Mouse (Mus musculus): ENCODE results near the gene Grcc10.

Gene Grcc10

GRCm38 (mm10) chr6:124732476-124733370 lies 8.5 kb downstream of the Grcc10 start:
- DNase-seq (ENCODE audit: low spot score in 2 of 2) = no peak

- no peak for DNase-seq (ENCODE audit: low spot score in 2 of 2)
Measured at GRCm38 (mm10) chr6:124731038-124731437, 10.1 kb downstream of the Grcc10 start.

DNA sequence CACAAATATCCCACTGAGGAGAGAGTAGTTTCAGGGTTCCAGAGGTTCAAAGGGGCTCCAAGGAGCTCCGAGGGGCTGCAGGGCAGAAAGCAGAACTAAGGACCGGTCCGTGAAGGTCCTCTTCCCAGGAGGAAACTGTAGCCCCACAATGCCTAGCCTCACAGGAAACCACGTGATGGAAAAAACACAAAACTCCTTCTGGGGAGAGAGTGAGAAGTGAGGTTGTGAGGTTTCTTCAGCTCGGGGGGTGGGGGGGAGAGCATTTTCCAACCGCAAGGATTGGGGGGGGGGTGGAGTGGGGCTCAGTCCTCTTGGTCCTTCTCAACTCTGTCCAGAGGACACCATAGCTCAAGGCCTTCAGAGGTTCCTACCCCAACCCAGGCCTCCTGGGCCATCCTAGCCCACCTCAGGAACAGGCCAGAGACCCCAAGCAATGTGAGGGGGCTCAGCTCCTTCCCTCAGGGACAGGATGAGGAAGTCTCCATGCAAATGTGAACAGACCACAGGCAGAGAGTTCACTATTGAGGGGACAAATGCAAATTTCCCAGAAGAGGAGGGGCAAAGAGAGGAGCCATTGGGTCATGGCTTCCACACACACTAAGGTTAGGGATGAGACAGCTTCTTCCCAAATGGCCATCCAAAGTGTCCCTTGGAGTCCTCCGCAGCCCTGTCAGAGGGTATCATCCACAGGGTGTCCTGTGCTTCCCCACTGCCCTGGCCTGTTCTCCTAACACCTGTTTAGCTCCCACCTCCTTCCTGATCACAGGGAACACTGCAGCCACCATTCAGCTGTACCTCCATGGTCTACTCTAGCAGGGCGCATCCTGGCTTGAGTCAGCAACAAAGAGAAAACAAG lies 11.1 kb downstream of the Grcc10 start:
- DNase-seq (ENCODE audit: low spot score in 2 of 2) = no peak

GRCm38 (mm10) chr6:124728621-124729020 lies 12.6 kb downstream of the Grcc10 start:
- no peak for DNase-seq (ENCODE audit: low spot score in 2 of 2)

DNA sequence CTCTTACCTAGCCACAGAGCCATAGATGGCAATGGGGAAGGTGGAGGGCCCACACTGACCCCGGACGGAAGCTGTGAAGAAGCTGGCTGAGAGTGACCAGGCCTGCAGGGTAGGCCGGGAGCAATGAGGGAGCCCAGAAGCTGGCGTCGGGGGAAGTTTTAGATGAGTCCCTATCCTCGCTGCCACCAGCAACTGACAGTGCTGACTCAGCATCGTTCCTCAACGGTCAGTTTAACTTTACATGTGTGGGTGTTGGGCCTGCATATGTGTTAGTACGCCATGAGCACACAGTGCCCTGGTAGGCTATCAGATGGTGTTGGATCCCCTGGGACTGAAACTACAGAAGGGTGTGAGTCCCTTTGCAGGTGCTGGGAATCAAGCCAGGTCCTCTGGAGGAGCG lies 16.7 kb downstream of the Grcc10 start:
- no peak for DNase-seq (ENCODE audit: low spot score in 2 of 2)

GRCm38 (mm10) chr6:124723541-124723940 lies 17.6 kb downstream of the Grcc10 start:
- DNase-seq (ENCODE audit: low spot score in 2 of 2) = no peak

DNA sequence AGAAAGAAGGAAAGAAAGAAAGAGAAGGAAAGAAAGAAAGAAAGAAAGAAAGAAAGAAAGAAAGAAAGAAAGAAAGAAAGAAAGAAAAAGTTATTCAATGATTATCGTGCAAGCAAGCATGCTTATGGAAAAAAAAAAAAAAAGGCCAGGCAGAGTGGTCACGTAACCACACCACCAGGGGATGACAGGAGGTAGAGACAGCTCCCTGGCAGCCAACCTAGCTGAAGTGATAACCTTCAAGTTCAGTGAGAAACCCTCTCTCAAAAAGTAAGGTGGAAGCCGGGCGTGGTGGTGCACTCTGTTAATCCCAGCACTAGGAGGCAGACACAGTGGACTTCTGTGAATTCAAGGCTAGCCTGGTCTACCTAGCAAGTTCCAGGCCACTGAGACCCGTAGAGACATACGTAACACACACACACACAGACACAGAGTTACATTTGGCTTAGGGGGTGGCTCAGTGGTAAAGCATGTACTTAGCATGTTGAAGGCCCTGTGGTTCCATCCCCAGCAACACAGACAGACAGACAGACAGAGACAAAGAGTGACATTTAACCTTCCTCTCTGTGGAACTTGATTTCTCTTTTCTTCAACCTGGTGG lies 18.2 kb downstream of the Grcc10 start:
- DNase-seq (ENCODE audit: low spot score in 2 of 2) = no peak

GRCm38 (mm10) chr6:124720904-124721303 lies 20.3 kb downstream of the Grcc10 start:
- DNase-seq (ENCODE audit: low spot score in 2 of 2) = no peak

DNA sequence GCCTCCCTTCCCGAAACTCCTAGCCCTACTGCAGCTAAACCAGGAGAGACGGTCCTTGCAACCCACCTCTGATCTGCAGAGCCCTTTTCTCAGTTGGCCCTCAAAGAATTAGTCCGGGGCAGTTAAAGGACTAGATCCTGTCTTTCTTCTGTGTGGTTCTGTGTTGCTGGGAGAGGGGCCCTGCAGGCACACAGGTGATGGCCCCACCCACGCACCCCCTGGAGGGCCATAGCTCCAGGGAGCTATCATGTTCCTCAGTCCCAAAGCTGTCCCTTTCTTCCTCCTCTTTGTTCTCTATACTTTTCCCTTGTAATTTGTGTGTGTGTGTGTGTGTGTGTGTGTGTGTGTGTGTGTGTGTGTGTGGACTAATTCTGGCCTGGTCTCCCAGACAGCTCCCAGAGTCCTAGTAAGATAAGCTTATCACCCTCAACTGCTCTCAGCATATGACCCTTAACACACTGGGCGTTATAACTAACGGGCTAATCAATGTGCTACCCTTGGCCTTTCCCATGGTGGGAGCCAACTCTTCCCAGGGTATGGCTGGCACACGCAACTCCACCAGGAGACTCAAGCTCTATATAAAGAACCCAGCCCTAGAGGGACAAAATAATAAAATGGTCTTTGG lies 21.7 kb downstream of the Grcc10 start:
- DNase-seq (ENCODE audit: low spot score in 2 of 2) = no peak

DNA sequence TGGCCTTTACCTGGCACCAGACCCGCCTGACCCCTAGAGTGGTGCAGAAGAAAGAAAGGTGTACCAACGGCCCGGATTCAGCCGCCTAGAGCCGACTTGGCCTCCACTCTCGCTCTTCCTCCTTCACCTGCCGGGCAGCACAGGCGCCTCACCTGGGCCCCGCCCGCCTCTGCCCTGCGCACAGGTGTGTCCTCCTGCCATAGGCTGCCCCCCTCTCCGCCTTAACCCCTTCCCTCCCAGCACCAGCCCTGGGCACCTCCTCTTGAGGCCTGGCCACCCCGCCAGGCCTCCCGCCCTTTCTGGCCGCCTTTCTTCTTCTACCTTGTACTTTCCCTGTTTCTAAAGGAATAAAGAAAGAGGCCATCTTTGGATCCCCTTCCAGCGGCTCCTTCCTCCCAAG lies 22.5 kb downstream of the Grcc10 start:
- no peak for DNase-seq (ENCODE audit: low spot score in 2 of 2)

DNA sequence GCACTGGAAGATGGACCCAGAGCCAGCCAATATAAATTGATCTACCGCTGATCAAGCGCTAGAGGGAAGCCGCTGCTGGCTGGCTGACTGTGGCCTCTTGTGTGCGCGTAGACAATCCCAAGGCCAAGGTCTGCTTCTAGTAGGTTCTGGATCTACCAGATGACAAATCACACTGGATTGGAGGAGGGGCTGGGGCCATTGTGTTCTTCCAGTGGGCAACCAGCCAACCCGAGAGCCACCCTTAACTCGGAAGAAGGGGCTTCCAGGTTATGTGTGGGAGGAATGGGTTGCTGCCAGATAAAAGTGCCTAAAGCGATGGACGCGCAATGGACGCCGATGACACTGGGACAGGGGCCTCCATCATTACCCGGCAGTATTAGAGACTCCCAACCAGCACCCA lies 23.2 kb downstream of the Grcc10 start:
- DNase-seq (ENCODE audit: low spot score in 2 of 2) = no peak

GRCm38 (mm10) chr6:124716864-124717490 lies 24.2 kb downstream of the Grcc10 start:
- DNase-seq (ENCODE audit: low spot score in 2 of 2) = peak in 1 of 2 experiments; percentile 42

- no peak for DNase-seq (ENCODE audit: low spot score in 2 of 2)
Measured at GRCm38 (mm10) chr6:124712918-124713317, 28.3 kb downstream of the Grcc10 start.

DNA sequence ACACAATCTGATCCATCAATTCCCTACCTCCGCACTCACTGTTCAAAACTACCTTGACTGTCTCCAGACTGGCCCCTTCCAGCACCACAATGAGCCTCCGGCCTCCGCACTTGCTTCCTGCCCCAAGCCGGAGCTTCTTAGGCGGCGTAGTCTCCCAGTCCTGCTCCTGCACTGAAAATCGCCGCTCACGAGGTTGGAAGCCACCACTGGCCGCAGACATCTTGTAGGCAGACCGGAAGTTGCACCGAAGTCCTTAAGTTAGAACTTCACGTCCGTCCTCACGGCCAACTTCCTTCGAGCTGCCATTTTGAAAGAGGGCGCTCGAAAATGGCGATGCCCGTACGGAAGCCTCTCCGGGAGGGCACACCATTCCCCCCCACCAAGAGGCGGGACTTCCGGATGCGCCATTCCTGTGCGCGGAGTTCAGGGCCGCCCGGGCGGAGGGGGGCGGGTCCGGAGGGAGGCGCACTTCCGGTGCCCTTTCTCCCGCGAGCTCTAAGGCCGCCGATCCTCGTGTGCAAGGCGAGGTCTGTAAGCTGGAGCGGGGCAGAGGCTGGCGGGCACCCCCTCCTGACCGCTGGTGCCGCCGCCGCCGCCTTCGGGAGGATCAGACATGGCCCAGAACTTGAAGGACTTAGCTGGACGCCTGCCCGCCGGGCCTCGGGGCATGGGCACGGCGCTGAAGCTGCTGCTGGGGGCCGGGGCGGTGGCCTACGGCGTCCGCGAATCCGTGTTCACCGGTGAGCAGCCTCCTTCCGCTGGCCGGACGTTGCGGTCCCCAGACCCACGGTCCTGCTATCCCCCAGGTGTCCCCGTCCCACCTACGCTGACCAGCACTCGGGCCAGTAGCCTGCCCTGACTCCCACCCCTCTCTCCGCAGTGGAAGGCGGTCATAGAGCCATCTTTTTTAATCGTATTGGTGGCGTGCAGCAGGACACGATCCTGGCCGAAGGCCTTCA lies 29.1 kb downstream of the Grcc10 start, which contains the start of the genes Emg1 and Phb2:
Gene Emg1 (minus strand): TSS at position 355 of the 959 bp plus-strand sequence.
Gene Phb2 (plus strand): TSS at position 513 of the 959 bp plus-strand sequence.
- DNase-seq (ENCODE audit: low spot score in 2 of 2) = peak; percentile 94 to 98

DNA sequence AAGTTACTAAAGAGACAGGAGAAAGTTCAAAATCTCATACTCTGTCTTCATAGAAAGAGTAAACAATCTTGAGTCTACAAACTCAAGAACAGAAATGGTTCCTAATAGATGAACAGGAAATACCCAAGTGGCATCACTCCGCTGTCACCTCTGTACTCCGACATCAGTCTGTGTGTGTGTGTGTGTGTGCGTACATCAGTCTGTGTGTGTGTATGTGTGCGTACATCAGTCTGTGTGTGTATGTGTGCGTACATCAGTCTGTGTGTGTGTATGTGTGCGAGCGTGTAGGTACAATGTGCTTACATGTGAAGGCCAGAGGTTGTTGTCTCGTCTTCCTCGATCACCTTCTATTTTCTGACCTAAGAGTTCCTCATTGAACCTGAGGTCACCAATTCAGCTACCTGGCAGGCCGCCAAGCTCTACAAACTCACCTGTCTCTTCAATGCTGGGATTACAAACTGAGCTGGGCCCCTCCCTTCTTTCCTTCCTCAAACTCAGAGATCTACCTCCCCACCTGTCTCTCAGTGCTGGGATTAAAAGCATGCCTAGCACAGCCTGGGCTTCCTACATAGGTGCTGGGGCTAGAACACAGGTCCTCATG lies 32.8 kb downstream of the Grcc10 start:
- no peak for DNase-seq (ENCODE audit: low spot score in 2 of 2)

DNA sequence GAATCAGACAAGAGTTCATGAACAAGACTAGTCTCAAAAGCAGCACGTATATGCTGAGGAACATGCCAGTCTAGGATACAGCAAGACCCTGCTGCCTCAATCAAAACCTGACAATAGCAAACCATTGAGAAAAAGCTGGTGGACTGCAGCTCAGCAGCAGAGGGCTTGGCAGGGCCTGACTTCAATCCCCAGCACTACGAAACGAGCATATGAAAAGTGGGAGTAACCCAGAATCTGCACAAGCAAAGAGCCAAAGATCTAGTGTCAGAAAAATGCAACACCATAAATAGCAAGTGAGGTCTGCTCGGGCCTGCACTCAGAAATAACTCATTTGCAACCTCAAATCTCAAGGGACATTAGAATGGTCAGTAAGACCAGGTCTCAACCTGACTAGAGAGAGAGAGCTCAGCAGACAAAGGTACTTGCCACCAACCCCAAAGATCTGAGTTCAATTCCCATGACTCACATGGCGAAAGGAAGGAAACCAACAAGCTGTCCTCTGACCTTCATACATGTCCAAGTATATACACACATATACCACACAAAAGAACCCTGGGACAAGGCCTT lies 35.0 kb downstream of the Grcc10 start:
- no peak for DNase-seq (ENCODE audit: low spot score in 2 of 2)

GRCm38 (mm10) chr6:124704417-124704816 lies 36.8 kb downstream of the Grcc10 start:
- no peak for DNase-seq (ENCODE audit: low spot score in 2 of 2)

- no peak for DNase-seq (ENCODE audit: low spot score in 2 of 2)
Measured at GRCm38 (mm10) chr6:124703789-124704188, 37.4 kb downstream of the Grcc10 start.

DNA sequence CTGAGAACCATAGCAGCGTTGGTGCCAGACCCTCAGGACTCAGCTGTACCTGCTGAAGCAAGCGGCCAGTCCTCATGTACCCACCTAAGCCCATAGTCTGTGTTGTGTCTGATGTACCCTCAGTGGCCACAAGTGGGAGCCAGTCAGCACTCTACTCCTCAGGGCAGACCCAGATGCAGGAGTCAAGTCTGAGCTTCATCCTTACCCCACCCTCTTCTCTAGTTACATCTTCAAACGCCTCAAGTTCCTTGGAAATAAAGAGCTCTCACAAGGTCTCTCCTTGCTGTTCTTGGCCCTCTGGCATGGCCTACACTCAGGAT lies 38.4 kb downstream of the Grcc10 start:
- peak in 1 of 2 experiments; percentile 73 for DNase-seq (ENCODE audit: low spot score in 2 of 2)
